Mouse (Mus musculus) testis, adult 2 months (tissue): ENCODE measurements around the gene P4ha2. TPM values are rescaled to one million over a fixed set of nuclear protein-coding genes. Genes with fewer than 3 reads are reported as not detected.

ENCODE experiments used
- H3K27ac ChIP-seq: fragments of 200-500 bp; 2 replicates; pipeline ENCODE4 v1.5.1; 2012; ENCODE audit warnings: low read depth, low read length; ENCODE audit not compliant: control insufficient read depth, insufficient read depth
- H3K27me3 ChIP-seq: fragments of 200-500 bp; 2 replicates; pipeline ENCODE4 v1.6.1; 2012; ENCODE audit warnings: mild to moderate bottlenecking, low read length, moderate library complexity; ENCODE audit not compliant: control insufficient read depth, insufficient read depth
- H3K36me3 ChIP-seq: fragments of 200-500 bp; 2 replicates; pipeline ENCODE4 v1.6.1; 2012; ENCODE audit warnings: mild to moderate bottlenecking, low read length; ENCODE audit not compliant: control insufficient read depth, insufficient read depth
- H3K4me1 ChIP-seq: fragments of 200-500 bp; 2 replicates; pipeline ENCODE4 v1.6.1; 2012; ENCODE audit warnings: low read length; ENCODE audit not compliant: control insufficient read depth, insufficient read depth
- H3K4me3 ChIP-seq: fragments of 200-500 bp; 2 replicates; pipeline ENCODE4 v1.5.1; 2012; ENCODE audit warnings: low read depth, mild to moderate bottlenecking, low read length, moderate library complexity, mixed read lengths; ENCODE audit not compliant: control insufficient read depth
- CTCF ChIP-seq: fragments of 200-500 bp; IDR thresholded peaks from 2 replicates; pipeline ENCODE4 v1.5.1; 2012; ENCODE audit warnings: low read depth, mild to moderate bottlenecking, inconsistent platforms, low read length, moderate library complexity; ENCODE audit not compliant: control insufficient read depth, insufficient read depth, insufficient replicate concordance
- POLR2A ChIP-seq: fragments of 200-500 bp; IDR thresholded peaks from 2 replicates; pipeline ENCODE4 v1.6.1; 2012; ENCODE audit warnings: low read depth, mild to moderate bottlenecking, inconsistent platforms, low read length, moderate library complexity; ENCODE audit not compliant: control insufficient read depth
- polyA plus RNA-seq: library from polyadenylated mRNA; depleted of rRNA; stranded (reverse); fragments of >200 nt; gene quantifications from 2 replicates; pipeline ENCODE4 v1.2.3, GENCODE M21; 2012

P4ha2 gene
- polyA plus RNA-seq, 1 experiment: 7.8 TPM

- Histone ChIP-seq H3K27me3 (no peaks in the 10 kb centered on the region), H3K4me3 (peak within 1 kb of the TSS; percentile 74), H3K36me3 (no peaks in the 10 kb centered on the region), H3K27ac (no peak within 1 kb of the TSS), H3K4me1 (peaks cover 12% of the 10 kb centered on the region)
- TF ChIP-seq POLR2A (no peak), CTCF (no peak)
Measured at GRCm38 (mm10) chr11:54068520-54069371, 31.1 kb upstream of the P4ha2 start, which contains the start of gene Pdlim4. TSS of gene Pdlim4 (minus strand) at chr11:54069014.

- no peak for TF ChIP-seq CTCF
- TF ChIP-seq POLR2A: no peak
Measured at GRCm38 (mm10) chr11:54071726-54072445, 28.0 kb upstream of the P4ha2 start.

GRCm38 (mm10) chr11:54073291-54073690 lies 26.6 kb upstream of the P4ha2 start:
- H3K4me3 ChIP-seq: no peak overlapping the region
- H3K36me3 ChIP-seq: no peaks in the 10 kb centered on the region
- no peaks in the 10 kb centered on the region for H3K27me3 ChIP-seq
- no peak overlapping the region for H3K27ac ChIP-seq
- H3K4me1 ChIP-seq: peaks cover 12% of the 10 kb centered on the region
- TF ChIP-seq CTCF (no peak), POLR2A (no peak)

More at GRCm38 (mm10) chr11:54071726-54072445, 28.0 kb upstream of the P4ha2 start:
- peaks cover 12% of the 10 kb centered on the region for H3K4me1 ChIP-seq
- H3K27ac ChIP-seq: no peak overlapping the region
- H3K27me3 ChIP-seq: no peaks in the 10 kb centered on the region
- no peak overlapping the region for H3K4me3 ChIP-seq
- no peaks in the 10 kb centered on the region for H3K36me3 ChIP-seq

- H3K36me3 ChIP-seq: no peaks in the 10 kb centered on the region
- TF ChIP-seq POLR2A (no peak), CTCF (no peak)
- no peak overlapping the region for H3K27ac ChIP-seq
- no peaks in the 10 kb centered on the region; the same call in 1 of the 2 replicates for H3K4me1 ChIP-seq
- H3K27me3 ChIP-seq: no peaks in the 10 kb centered on the region
- H3K4me3 ChIP-seq: no peak overlapping the region
Measured at GRCm38 (mm10) chr11:54075353-54075752, 24.5 kb upstream of the P4ha2 start.

- no peaks in the 10 kb centered on the region for H3K36me3 ChIP-seq
- H3K4me1 ChIP-seq: no peaks in the 10 kb centered on the region; the same call in 1 of the 2 replicates
- H3K27me3 ChIP-seq: no peaks in the 10 kb centered on the region
- no peak overlapping the region for H3K27ac ChIP-seq
- no peak overlapping the region for H3K4me3 ChIP-seq
- TF ChIP-seq CTCF (no peak), POLR2A (no peak)
Measured at GRCm38 (mm10) chr11:54076101-54076500, 23.8 kb upstream of the P4ha2 start.

GRCm38 (mm10) chr11:54080435-54080834 lies 19.5 kb upstream of the P4ha2 start:
- Histone ChIP-seq H3K27ac (no peak overlapping the region), H3K4me3 (no peak overlapping the region), H3K4me1 (no peaks in the 10 kb centered on the region), H3K27me3 (no peaks in the 10 kb centered on the region), H3K36me3 (no peaks in the 10 kb centered on the region)
- TF ChIP-seq POLR2A: no peak
- no peak for TF ChIP-seq CTCF

GRCm38 (mm10) chr11:54082725-54083124 lies 17.2 kb upstream of the P4ha2 start:
- Histone ChIP-seq H3K27ac (no peak overlapping the region), H3K27me3 (no peaks in the 10 kb centered on the region), H3K4me3 (no peak overlapping the region), H3K4me1 (no peaks in the 10 kb centered on the region), H3K36me3 (no peaks in the 10 kb centered on the region)
- TF ChIP-seq CTCF: no peak
- TF ChIP-seq POLR2A: no peak

- Histone ChIP-seq H3K4me3 (no peak overlapping the region), H3K27ac (no peak overlapping the region), H3K4me1 (no peaks in the 10 kb centered on the region), H3K36me3 (no peaks in the 10 kb centered on the region), H3K27me3 (no peaks in the 10 kb centered on the region)
- TF ChIP-seq POLR2A (no peak), CTCF (no peak)
Measured at GRCm38 (mm10) chr11:54084976-54085375, 14.9 kb upstream of the P4ha2 start.
